Mouse (Mus musculus) macrophage (primary cell): ENCODE results near the gene Tppp3. TPM values are rescaled to one million over a fixed set of nuclear protein-coding genes. Genes with fewer than 3 reads are reported as not detected.

Source experiments
- H3K27ac ChIP-seq: fragments of 350-480 bp; formaldehyde crosslinking; 2 replicates; pipeline ENCODE4 v1.9.0; 2021
- H3K36me3 ChIP-seq: fragments of 350-480 bp; formaldehyde crosslinking; 2 replicates; pipeline ENCODE4 v1.9.0; 2021; ENCODE audit errors: inconsistent target
- H3K4me3 ChIP-seq: fragments of 350-480 bp; formaldehyde crosslinking; 2 replicates; pipeline ENCODE4 v1.9.0; 2021; ENCODE audit errors: inconsistent target
- H3K79me2 ChIP-seq: fragments of 350-480 bp; formaldehyde crosslinking; 2 replicates; pipeline ENCODE4 v1.9.0; 2021; ENCODE audit errors: inconsistent target
- WGBS: methylation state at CpG from one replicate; pipeline ENCODE4 v1.1.7; 2026; ENCODE audit warnings: inconsistent platforms; ENCODE audit not compliant: missing documents; 5-methylcytosine and 5-hydroxymethylcytosine counted together
- polyA plus RNA-seq: library from polyadenylated mRNA; stranded (reverse); fragments of 250-400 nt; gene quantifications from 3 replicates; pipeline ENCODE4 v1.2.4, GENCODE M21; 2018; ENCODE audit warnings: inconsistent platforms

Tppp3 gene
- polyA plus RNA-seq, 1 experiment from 2014 or later = 0.49 TPM

- H3K36me3 ChIP-seq = no peaks in the 10 kb centered on the region
- peak overlapping the region; percentile 31 for H3K27ac ChIP-seq
- H3K79me2 ChIP-seq = no peaks in the 10 kb centered on the region
- H3K4me3 ChIP-seq = peak overlapping the region; percentile 17; the same call in 1 of the 2 replicates
- WGBS = 55% methylated on average over 11 of the region's 12 CpGs
Measured at GRCm38 (mm10) chr8:105499787-105500186, 28.5 kb upstream of the Tppp3 start.

- Histone ChIP-seq H3K27ac (no peak within 1 kb of the TSS), H3K4me3 (peak within 1 kb of the TSS; percentile 34), H3K79me2 (no peaks in the 10 kb centered on the region), H3K36me3 (no peaks in the 10 kb centered on the region)
- under 1% methylated on average over 46 of the region's 68 CpGs for WGBS
Measured at GRCm38 (mm10) chr8:105496439-105497180, 25.3 kb upstream of the Tppp3 start, which contains the start of gene Zdhhc1. Gene Zdhhc1 (minus strand): TSS chr8:105496902.

DNA sequence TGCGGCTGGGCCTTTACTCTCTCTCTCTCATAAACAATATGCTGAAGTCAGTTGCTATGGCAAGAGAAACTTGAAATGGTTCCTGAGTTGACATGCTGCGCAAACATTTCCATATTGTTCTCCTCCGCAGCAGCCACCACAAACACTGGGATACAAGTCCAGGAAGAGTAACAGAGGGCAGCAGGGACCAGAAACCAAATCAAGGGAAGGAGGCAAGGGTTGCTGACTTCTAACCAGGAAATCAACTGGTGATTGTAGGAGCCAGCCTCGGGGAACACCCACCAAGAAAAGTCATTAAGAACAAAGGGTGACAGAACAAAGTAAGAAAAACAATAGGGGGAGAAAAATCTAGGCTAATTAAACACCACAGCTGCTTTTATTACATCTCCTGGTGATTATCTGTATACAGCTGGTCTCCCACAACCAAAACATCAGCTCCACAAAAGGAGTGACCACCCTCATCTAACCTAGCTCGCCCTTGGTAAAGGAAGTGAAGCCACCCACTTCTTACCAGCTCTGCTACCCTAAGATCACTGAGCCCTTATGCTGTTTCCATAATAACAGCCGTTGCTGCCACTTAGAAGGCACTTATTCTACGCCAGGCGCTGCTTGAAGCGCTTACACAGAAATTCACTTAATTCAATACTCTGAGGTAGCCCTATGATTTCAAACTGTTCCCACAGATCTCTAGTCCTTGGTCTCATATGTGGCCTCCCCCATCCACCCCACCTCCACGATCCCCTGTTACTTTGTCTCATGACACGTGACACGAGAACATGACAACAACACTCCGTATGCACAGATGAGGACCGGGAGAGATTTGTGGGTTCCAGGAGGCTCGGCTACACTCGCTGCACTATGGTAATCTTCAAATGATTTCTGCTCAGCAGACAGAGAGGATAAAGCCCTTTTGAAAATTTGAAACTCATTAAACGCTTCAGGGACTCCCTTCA, 24.3 kb upstream of the Tppp3 start:
- Histone ChIP-seq H3K79me2 (no peaks in the 10 kb centered on the region), H3K4me3 (peak overlapping the region; percentile 34; the same call in 1 of the 2 replicates), H3K36me3 (no peaks in the 10 kb centered on the region), H3K27ac (no peak overlapping the region)
- WGBS = 79% methylated on average over 17 of the region's 17 CpGs

GRCm38 (mm10) chr8:105494566-105494965, 23.2 kb upstream of the Tppp3 start:
- 89% methylated on average over 3 of the region's 3 CpGs for WGBS
- H3K79me2 ChIP-seq = no peaks in the 10 kb centered on the region
- no peaks in the 10 kb centered on the region for H3K36me3 ChIP-seq

DNA sequence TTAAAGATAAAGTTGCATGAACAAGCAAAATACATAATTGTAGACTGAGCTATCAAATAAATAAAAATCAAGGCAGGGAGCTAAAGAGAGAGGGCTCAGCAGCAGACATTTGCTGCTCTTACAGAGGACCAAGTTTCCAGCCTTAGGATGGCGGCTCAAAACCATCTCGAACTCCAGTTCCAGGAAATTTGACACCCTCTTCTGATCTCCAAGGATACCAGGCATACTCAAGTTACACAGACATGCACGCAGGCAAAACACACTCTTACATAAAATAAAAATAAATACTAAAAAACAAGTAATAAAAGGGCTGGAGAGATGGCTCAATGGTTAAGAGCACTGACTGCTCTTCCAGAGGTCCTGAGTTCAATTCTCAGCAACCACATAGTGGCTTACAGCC, 22.2 kb upstream of the Tppp3 start:
- H3K36me3 ChIP-seq = no peaks in the 10 kb centered on the region
- no peak overlapping the region for H3K4me3 ChIP-seq
- WGBS = 97% methylated on average over 3 of the region's 3 CpGs
- no peaks in the 10 kb centered on the region for H3K79me2 ChIP-seq
- H3K27ac ChIP-seq = no peak overlapping the region

More at GRCm38 (mm10) chr8:105494566-105494965, 23.2 kb upstream of the Tppp3 start:
- no peak overlapping the region for H3K4me3 ChIP-seq
- no peak overlapping the region for H3K27ac ChIP-seq

DNA sequence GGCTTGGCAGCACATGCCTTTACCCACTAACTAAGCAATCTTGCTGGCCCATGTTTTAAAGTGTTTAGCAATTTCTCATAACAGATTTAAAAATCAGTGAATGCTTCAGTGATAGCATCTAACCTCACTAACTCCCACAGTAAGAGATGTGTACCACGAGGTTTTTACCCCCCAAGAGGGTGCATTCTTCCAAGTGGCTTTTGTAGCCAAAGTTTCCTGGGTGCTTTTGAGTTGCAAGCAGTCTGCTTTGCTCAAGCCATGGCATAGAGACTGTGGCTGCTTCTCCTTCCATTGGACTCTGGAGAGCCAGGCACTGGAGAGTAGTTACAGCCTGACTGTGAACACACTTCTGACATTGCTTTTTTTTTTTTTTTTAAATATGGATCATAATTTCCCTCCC, 18.0 kb upstream of the Tppp3 start:
- H3K4me3 ChIP-seq = no peak overlapping the region
- no peaks in the 10 kb centered on the region for H3K36me3 ChIP-seq
- no peak overlapping the region for H3K27ac ChIP-seq
- H3K79me2 ChIP-seq = no peaks in the 10 kb centered on the region
- WGBS = 67% methylated on average over 1 of the region's 1 CpGs

DNA sequence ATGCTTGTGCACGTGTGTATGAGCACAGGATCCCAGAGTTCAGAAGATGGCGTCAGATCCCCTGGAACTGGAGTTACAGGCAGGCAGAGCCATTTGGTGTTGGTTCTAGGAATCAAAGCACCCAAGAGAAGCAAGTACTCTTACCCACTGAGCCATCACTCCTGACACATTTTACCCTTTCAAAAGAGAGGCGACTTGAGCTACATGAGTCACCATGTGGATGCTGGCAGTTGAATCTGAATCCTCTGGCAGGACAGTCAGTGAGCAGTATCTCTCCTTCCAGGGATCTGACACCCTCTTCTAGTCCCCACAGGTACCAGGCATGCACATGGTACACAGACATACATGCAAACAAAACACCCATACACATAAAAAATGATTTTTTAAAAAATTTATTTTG, 16.8 kb upstream of the Tppp3 start:
- Histone ChIP-seq H3K4me3 (no peak overlapping the region), H3K27ac (no peak overlapping the region), H3K79me2 (no peaks in the 10 kb centered on the region), H3K36me3 (no peaks in the 10 kb centered on the region)
- WGBS = 87% methylated on average over 3 of the region's 3 CpGs

DNA sequence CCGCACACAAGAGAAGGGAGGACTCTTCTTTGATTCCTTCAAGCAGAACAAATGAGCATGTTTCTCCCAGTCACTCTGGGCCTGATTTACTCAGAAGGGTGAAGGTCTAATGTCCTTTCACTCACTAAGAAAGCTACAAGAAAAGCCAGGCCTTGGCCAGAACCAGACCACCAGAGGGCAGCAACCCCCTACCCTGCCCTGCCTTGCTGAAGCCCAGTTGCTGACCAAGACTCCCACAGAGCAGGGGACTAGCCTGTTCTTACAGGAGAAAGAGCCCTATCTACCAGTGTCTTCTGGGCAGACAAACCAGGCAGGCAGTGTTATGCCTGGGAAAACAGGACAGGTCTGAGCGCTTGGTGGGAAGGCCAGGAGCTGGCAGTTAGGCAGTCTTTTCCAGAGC, 13.1 kb upstream of the Tppp3 start:
- WGBS = 95% methylated on average over 2 of the region's 2 CpGs
- Histone ChIP-seq H3K36me3 (no peaks in the 10 kb centered on the region), H3K4me3 (no peak overlapping the region), H3K27ac (no peak overlapping the region), H3K79me2 (no peaks in the 10 kb centered on the region)

GRCm38 (mm10) chr8:105484030-105484368, 12.7 kb upstream of the Tppp3 start:
- no peak overlapping the region for H3K27ac ChIP-seq
- no peak overlapping the region for H3K4me3 ChIP-seq
- no peaks in the 10 kb centered on the region for H3K79me2 ChIP-seq
- no peaks in the 10 kb centered on the region for H3K36me3 ChIP-seq
- WGBS = 98% methylated on average over 3 of the region's 3 CpGs

GRCm38 (mm10) chr8:105483212-105484029, 12.1 kb upstream of the Tppp3 start:
- Histone ChIP-seq H3K27ac (no peak overlapping the region), H3K4me3 (no peak overlapping the region), H3K36me3 (no peaks in the 10 kb centered on the region), H3K79me2 (no peaks in the 10 kb centered on the region)
- WGBS = 89% methylated on average over 14 of the region's 14 CpGs

- no peak overlapping the region for H3K4me3 ChIP-seq
- H3K36me3 ChIP-seq = no peaks in the 10 kb centered on the region
- H3K27ac ChIP-seq = no peak overlapping the region
- WGBS = 94% methylated on average over 8 of the region's 8 CpGs
- no peaks in the 10 kb centered on the region for H3K79me2 ChIP-seq
Measured at GRCm38 (mm10) chr8:105482123-105482522, 10.8 kb upstream of the Tppp3 start.

GRCm38 (mm10) chr8:105481453-105481852, 10.1 kb upstream of the Tppp3 start:
- no peaks in the 10 kb centered on the region for H3K36me3 ChIP-seq
- no peaks in the 10 kb centered on the region for H3K79me2 ChIP-seq
- WGBS = 80% methylated on average over 6 of the region's 6 CpGs
- H3K27ac ChIP-seq = no peak overlapping the region
- no peak overlapping the region for H3K4me3 ChIP-seq

- Histone ChIP-seq H3K27ac (no peak overlapping the region), H3K36me3 (no peaks in the 10 kb centered on the region), H3K79me2 (no peaks in the 10 kb centered on the region), H3K4me3 (no peak overlapping the region)
- WGBS = 100% methylated on average over 1 of the region's 2 CpGs
Measured at GRCm38 (mm10) chr8:105481013-105481412, 9.7 kb upstream of the Tppp3 start.

DNA sequence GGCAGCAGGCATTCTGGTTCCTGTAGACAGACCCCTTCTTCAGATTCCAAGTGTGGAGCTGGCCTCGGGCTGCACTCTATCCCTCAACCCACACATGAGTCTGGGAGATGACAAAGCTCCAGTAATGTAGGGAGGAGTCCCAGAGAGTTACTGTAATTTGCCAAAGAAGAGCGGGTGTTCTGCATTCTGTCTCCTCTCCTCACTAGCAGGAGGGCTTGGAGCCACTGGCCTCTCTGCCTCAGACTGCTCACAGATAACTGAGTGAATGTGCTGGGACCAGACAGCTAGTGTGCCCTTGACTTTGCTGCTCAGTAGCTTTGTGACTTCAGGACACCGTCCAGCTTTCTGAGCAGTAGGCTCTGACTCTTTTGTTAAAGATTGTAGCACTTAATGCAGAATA, 6.5 kb upstream of the Tppp3 start:
- Histone ChIP-seq H3K36me3 (no peaks in the 10 kb centered on the region), H3K4me3 (no peak overlapping the region), H3K79me2 (no peaks in the 10 kb centered on the region), H3K27ac (no peak overlapping the region)
- 92% methylated on average over 3 of the region's 3 CpGs for WGBS
